Mouse (Mus musculus) left cerebral cortex, postnatal 25 days (tissue): ENCODE measurements around the gene Tle2. TPM values are rescaled to one million over a fixed set of nuclear protein-coding genes. Genes with fewer than 3 reads are reported as not detected.

Experiments used
- DNase-seq, 2 experiments: peaks; one replicate each; pipeline ENCODE4 v3.0.0; 2022; ENCODE audit warnings: low spot score in 2 of 2, mixed read lengths in 1 of 2
- intact Hi-C: fragments of 180-260 bp; cut with DNase I; formaldehyde crosslinking; loops from one replicate; pipeline ENCODE4 v1.15.1; 2025
- total RNA-seq, 2 experiments: library from RNA; stranded (reverse); gene quantifications; 2 replicates each; pipeline ENCODE4 v1.2.3; 2021

Gene Tle2
- total RNA-seq, 2 experiments from 2014 or later, result 28.8 to 30.3 TPM

DNA sequence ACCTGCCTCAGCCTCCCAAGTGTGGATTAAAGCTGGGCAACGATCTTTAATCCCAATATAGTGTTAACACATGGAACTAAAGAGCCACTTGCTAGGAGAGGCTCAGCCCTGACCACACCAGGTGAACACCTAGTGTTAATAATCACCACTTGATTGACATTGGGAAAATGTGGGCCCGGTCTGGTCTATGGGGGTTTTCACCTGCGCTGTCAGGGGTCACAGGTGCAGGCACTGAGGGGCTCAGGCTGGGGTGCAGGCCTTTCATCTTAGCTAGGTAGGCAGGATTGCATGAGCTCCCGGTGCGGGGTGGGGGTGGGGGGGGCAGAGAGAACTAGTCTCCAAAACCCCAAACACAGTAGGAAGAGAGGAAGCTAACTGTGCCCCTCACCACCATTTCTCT, 25.3 kb downstream of the Tle2 start:
- no peak for DNase-seq
- intact Hi-C loops, result loop anchor here (5.0 to 10.0 kb wide), 2 partner anchors 37 to 575 kb away; no protein-coding TSS in a partner anchor

DNA sequence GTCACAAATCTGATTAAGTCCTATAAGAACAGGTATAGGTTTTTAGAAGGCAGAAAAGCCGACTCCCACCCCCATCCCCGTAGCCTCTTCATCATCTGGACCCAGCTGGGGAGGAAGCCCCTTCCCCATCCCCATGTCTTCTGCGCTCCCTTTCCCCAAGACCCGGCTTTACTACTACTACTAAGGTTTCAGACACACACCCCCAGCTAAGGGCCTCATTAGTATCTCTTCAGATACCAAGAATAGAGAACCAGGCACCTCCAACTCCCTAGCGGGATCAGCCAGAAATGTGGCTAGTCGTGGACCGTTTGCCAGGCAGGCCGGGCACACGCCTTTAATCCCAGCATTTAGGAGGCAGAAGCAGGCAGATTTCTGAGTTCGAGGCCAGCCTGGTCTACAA, 25.7 kb downstream of the Tle2 start:
- no peak for DNase-seq
- intact Hi-C loops, result loop anchor here (5.0 to 10.0 kb wide), 2 partner anchors 38 to 575 kb away; no protein-coding TSS in a partner anchor

DNA sequence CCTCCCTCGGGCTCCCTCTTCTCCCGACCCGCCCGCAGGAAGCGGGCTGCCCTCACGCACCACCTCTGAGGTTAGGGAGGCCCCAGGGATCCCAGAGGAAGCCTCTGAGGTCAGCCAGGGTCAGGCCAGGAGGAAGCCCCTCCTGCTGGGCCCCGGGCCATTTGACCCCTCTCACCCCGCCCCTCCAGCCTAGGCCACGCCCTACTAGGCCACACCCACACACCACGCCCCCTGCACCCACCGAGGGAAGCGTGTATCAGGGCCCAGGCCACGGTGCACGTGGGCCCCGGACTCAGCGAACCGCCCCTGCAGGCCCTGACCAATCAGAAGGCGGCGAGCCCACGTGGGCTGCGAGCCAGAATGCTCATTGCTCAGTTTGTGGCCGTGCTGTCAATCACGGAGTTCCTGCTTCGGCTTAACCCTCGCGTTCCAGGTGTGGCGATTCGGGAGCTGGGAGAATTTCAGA, 26.4 kb downstream of the Tle2 start, which contains the start of gene Tle6:
Gene Tle6, minus strand, starts transcription at position 336 of the 466 bp plus-strand sequence.
- peak; percentile 92 to 95 for DNase-seq
- intact Hi-C loops, result loop anchor here (5.0 to 10.0 kb wide), 2 partner anchors 38 to 574 kb away; no protein-coding TSS in a partner anchor

DNA sequence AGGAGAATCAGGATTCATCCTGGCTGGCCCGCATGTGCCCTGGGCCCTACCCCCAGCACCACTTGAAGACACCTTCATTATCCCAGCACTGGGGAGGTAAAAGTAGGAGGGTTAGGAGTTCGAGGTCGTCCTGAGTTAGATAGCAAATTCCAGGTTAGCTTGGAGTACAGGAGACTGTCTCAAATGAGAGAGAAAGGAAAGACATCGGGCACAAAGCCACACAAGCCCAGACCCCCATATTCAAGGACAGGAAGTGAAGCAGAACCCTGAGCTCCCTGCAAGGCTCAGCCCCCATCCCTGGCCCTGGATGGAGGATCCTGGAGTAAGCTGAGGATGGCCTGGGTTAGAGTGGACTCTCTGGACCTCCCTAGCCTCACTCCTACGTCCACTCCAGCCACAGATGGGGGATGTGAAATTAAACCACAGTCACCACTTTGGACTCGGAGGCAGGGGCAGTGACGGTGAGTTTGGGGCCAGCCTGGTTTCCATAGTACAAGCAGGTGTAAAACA, 27.1 kb downstream of the Tle2 start:
- intact Hi-C loops, result loop anchor here (5.0 to 10.0 kb wide), 2 partner anchors 39 to 573 kb away; no protein-coding TSS in a partner anchor
- no peak for DNase-seq

DNA sequence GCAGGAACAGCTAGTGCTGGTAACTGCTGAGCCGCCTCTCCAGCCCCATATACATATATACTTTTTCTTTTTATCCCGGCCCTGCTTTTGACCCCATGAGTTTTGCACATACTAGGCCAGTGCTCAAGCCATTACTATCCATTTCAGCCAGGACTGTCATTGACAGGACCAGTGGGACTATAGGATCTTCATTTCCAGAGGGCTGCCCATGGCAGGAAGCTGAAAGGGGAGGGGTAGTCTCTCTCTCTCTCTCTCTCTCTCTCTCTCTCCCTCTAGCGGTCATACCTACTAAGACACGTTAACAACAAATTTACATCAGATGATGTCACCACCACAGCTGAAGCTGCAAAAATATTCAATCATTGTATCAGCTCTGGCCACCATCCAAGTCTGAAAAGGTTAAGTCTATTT, 28.4 kb downstream of the Tle2 start:
- DNase-seq, result peak in 1 of 2 experiments; percentile 60
- intact Hi-C loops, result loop anchor here (5.0 to 10.0 kb wide), 2 partner anchors 40 to 572 kb away; no protein-coding TSS in a partner anchor

DNA sequence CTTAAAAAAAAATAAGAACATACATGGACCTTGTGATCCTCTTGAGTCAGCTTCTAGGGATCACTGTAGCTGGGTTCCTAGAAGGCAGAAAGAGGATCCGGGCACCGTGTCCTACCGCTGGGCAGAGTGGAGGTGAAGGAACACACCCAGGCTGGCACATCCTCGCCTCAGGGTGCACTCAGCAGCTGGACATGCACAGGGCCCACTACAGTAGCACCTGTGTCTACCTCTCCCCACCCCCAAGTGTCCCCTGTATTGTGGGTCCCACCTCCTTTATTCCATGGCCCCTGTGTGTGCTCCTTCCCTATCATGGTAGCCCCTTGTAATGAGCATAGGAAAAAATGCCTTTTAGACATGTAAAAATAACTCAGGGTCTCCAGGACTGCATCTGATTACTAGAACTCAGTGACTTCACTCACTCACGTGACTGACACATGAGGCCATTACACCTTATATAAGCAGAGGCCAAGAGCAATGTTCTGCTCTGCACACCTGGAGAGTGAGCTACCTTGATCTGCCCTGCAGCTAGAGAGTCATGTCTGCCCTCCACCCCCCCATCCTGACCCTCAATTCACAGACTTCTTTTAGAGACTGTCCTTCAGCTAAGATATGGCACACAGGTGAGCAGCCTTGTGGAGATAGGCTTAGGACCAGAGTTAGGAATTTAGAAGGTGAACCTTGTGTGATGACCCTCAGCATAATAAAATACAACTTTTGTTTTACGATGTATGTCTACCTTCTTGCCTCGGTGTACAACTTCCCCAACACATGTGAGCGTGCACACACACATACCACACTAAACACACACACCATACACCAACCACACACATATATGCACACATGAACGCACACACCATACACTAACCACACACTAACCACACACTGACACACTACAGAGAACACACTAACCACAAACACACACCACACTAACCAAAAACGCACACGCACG, 29.9 kb downstream of the Tle2 start:
- no peak for DNase-seq

DNA sequence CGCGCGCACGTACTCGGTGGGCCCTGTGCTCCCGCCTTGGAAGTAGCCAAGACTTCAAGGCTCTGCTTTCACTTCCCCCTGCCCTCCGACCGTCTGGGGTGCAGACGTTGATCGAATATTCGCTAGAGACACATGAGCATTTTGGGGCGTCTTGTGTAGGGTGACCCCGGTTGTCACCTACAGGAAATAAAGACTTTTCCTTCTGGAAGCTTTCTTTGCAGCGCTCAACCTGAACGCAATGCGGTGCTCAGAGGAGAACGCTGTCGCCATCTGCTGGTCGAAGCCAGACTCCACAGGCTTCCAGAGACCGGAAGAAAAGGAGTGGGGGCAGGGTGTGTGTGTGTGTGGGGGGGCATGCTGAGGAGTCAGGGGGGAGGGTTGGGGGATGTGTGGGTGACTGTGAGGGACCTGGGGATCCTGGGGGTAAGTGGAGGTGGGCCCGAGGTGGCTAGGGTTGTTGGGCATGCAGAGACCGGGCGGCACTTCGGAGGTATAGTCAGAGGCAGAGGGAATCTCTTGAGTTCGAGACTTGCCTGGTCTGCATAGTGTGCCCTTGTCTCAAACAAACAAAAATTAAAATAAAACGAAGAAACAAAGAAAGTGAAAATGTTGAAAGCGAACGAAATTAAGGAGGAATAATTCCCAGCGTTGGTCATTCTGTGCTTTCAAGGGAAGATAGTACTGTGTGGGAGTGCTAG, 30.8 kb downstream of the Tle2 start:
- intact Hi-C loops, result loop anchor here (2.0 to 10.0 kb wide), 3 partner anchors 43 to 570 kb away; no protein-coding TSS in a partner anchor
- DNase-seq, result peak; percentile 85 to 91

More for the DNA sequence above, 29.9 kb downstream of the Tle2 start:
- intact Hi-C loops, result loop anchor here (2.0 to 10.0 kb wide), 3 partner anchors 42 to 571 kb away; no protein-coding TSS in a partner anchor

DNA sequence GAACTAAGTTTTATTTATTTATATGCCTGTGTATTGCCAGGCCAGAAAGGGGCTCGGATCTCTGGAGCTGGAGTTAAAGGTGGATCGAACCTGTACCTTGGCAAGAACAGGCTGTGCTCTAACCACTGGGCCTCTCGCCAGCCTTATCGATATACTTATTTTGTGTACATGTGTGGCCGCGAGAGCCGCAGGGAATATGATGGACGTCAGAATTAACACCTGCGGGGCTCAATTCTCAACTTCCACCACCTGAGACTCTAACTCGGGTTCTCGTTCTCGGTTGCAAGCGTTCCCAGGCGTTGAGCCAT, 31.3 kb downstream of the Tle2 start:
- intact Hi-C loops, result loop anchor here (2.0 to 10.0 kb wide), 2 partner anchors 103 to 569 kb away; no protein-coding TSS in a partner anchor
- DNase-seq, result no peak

DNA sequence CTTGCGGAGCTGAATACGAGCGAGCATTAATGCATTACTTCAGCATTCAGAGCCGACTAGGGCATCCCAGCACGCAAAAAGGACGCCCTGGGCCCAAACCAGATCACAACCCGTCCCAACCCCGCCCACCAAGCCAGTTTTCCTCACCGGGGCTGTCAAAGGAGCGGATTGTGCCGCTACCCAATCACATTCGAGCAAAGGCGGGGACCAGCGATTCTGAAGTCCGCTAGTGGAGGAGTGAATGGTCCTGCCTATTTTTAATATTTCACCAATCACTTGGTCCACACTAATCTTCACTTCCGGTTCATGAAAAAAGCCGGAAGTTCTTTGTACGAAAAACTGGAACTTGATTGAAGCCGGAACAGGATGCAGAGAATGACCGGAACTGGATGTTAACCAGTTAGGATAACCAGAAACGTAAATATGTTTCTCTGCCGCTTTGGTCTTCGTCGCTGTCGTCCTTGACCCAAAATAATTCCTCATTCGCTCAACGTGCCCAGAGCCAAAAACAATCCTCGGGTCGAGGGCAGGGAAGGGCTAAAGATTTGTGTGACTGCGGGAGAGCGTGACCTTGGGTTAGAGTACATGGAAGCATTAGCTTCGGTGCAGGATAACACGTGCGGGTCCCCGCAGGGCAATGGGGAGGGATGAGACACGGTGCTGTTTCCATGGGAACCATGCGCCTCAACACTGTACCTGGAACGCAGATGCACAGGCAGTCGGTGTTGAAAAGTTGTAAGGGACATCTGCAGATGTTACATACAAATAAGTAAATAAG, 31.8 kb downstream of the Tle2 start, which contains the start of gene BC025920:
Gene BC025920, plus strand, starts transcription at position 297 of the 778 bp plus-strand sequence.
- intact Hi-C loops, result loop anchor here (1.0 to 10.0 kb wide), 3 partner anchors 35 to 569 kb away; no protein-coding TSS in a partner anchor
- DNase-seq, result peak; percentile 93 to 99

DNA sequence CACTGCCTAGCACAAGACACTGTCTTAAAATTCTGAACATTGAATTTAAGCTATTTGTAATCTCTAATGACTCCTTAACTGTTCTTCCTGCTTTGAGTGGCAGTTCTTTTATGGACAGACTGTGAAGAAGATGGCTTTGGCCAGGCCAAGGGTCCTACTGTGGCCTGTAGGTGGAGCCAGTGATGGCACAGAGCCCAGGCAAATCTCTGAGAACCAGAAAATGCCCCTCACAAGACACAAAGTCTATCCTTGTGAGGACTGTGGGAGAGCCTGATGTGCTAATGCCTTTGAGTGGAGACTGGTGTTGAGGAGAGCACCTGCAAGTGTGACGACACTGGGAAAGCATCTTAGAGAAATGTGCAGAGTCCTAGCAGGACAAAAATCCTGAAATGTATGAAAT, 33.9 kb downstream of the Tle2 start:
- DNase-seq, result no peak
- intact Hi-C loops, result loop anchor here (10.0 kb wide), 1 partner anchor 566 kb away; no protein-coding TSS in a partner anchor

DNA sequence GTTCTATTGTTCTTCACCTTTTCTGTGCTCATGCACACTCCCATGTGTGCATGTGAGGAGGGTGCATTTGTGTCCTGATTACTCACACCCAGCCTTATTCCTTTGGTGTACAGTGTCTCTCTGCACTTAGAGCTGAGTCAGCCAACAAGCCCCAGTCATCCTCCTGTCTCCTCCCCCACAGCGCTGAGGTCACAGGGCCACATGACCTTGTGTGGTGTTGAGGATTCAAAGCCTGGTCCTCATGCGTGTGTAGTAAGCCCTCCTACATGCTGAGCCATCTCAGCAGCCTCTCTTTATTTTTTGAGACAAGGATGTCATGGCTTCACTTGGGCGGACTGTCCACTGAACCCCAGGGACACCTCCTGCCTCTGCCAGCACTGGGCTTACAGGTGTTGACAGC, 38.4 kb downstream of the Tle2 start:
- intact Hi-C loops, result no loop called here
- DNase-seq, result no peak

DNA sequence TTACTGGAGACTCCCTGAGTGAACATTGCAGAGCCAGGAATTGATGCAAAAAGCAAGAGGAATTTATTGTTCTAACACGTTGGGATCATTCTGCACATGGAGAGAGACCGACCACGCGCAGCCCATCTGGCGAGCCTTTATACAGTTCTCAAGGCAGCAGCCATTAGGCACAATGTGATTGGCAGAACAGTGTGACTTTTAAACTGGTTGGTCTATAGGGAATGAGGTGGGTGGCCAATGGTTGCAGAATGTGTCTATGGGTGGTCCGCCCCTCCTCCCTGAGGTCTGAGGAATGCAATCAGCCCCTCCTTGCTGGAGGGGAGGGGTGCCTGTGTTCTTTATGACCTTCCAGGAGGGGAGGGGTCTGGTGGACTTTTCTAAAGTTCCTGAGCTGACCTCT, 41.1 kb downstream of the Tle2 start:
- intact Hi-C loops, result no loop called here
- no peak for DNase-seq

DNA sequence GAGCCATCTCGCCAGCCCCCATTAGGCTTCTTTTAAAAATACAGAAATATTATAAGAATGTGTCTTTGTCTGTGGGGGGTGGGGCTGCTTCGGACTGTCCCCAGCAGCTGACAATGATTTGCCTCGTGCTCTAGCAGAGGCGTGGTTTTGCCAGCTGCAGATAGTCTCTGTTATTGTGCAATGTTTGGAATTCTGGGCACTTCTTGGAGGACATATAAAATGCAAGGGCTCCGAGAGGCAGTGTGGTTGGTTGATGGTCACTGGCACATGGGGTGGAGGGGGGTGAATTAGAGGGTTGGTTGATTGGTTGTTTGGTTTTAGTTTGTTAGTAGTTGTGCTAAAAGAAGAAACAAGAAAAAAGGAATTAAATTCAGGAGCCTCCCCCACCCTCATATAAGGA, 45.6 kb downstream of the Tle2 start:
- intact Hi-C loops, result no loop called here
- no peak for DNase-seq

DNA sequence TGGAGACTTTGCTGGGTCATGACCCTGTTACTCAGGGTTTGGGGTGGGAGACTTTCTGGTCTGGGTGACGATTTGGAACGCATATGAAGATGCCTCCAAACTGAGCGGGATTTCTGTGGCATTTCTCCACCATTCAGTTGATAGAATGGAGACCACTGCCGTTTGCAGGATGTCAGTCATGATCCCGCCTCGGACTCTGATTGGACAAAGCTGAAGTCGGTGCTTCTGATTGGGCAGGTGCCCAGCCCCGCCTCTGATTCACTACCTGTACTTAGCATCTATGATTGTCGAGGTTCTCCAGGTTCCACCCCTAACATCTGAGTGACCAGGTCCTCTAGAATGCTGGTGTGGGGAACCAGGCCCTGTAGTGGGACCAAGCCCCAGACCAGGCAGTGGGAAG, 46.4 kb downstream of the Tle2 start:
- DNase-seq, result no peak
- intact Hi-C loops, result no loop called here

DNA sequence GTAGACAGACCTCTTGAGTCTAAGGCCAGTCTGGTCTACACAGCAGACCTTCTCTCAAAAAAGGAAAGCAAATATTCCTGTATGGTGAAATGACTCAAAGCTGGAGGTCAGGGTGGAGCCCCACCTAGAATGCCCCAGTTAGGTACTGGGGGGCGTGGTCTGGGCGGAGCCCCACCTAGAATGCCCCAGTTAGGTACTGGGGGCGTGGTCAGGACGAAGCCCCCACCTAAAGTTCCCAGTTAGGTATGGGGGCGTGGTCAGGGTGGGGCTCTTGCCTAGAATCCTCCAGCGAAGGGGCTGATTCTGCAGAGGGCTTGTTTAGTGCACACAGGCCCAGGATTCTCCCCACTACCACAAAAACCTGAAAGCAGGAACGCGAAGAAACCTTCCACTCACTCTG, 49.1 kb downstream of the Tle2 start:
- intact Hi-C loops, result no loop called here
- no peak for DNase-seq

DNA sequence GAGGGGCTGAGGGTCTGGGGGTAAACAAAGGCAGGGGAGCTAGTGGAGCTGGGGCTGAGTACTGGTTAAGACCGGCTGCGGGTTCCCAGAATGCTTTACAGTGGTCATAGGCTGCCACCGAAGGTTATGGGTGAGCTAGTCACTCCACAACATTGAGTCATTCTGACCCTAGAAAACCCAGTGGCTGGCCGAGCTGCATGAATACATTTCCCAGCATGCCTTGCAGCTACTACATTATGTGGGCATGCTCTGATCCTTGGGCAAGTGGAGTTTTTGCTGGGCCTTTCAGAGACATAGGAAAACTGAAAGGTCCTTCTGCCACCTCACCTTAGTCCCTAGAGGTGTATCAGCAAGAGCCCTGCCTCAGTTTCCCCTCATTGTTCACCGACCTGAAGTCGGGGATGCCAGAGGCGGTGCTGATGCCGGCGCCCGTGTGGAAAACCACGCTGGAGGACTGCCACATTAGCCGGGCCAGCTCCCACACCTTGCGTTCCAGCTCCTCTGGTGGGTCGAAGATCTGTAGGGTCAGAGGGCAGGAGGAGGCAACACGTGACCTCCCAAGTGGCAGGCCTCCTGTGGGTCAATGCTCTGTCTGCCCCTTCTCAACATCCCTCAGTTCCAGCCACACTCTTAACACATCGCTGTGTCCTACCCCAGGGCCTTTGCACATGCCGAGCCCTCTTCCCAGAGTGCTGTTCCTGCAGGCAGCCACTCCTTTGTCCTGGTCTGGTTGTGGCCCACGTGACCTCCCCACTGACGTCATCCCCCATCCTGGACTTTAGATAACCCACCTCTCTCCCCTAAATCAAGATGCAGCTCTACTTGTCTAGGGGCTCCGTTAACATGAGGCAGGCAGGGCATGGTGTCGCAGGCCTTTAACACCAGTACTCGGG, 52.0 kb downstream of the Tle2 start:
- DNase-seq, result no peak
- intact Hi-C loops, result no loop called here

DNA sequence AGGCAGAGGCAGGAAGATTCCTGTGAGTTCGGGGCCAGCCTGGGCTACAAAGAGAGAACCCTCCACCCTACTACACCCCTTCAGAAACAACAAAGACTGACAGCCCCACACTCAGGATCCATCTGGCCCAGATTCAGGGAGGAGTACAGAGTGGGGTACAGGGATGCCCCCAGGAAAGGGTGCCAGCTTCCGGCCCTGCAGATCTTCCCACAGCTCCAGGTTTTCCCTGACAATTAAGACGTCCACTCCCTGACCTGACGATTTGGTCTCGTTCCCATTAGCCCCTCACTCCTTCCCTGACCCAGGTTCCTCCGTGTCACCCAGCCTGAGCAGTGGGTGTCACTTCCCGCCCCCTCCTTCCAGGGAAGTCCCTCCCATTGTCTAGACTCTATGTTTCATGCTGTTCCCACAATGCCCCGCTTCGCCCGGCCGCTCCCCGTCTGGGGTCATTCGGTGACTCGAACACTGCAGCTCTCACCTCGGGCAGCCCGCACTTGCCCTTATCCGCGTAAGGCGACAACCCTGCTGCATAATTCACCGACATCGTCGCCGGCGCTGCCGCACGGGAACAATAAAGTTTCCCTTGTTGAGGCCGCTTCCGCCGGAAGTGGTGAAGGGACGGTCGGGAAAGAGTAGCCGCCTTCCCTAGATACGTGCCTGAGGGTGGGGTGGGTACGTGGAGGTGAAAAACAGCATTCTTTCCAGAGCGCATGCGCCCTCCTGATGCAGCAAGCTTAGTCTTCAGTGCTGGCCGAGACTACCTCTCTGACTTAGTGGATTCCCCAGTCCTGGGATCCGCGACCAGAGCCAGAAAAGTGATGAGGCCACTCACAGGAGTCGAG, 52.9 kb downstream of the Tle2 start, which contains the start of gene Sirt6:
Gene Sirt6, minus strand, starts transcription at position 804 of the 842 bp plus-strand sequence.
- peak; percentile 93 to 97 for DNase-seq
- intact Hi-C loops, result no loop called here
